Mouse (Mus musculus): ENCODE data around the gene Frmd4a.

The Frmd4a gene

DNA sequence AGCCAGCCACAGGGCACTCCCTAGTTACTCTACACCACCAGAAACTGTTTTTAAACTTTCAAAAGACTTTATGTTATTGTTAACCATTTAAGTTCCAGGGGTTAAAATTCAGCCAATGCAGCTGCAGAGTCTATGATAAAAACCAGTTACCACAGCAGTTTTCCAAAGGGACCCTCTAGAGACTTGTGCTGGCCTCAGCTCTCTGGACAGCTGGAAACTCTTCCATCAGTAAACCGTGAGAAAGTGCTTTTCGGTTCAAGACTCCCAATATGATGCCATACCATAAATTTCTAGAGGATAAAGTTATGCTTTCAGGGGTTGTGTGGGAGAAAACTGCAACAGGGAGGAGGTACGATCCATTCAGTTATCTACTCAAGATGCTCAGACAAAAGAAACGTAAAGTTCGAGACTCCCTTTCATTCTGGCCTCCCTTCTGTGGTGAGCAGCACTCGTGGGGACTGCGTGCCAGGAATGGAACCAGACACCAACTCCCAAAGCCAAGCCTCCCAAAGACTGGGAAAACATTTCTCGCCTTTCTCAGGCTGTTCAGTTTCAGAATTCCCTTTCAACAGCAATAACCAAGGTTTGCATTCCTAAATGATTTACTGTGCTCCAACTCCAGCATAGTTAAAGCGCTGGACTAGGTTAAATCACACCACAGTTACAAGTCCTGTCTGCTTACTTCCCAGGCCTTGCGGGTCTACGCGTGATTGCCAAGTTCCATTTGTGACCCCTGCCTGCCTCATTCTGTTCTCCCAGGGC, 603.3 kb downstream of the Frmd4a start:
- DNase-seq (ENCODE audit: low spot score) = no peak

DNA sequence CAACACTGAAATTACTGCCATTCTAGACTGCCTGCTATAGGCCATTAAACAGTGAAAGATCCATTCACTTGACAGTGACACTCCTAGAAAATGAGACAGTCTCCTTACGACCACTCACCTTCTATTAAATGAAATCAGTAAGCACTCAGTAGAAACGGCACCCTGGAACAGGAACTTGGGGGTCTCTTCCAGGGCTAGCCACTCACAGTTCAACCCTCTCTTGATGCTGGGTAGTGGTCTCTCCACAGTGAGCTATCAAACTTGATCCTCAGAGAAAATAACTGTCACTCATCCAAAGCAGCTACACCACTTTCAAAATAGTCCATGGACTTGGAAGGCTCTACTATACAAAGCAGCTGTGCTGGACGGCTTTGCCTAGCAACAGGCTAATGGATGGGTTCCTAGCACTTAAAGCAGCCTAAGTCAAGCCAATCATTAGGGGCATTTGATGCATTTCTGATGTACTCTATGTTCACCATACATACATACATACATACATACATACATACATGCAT, 604.0 kb downstream of the Frmd4a start:
- no peak for DNase-seq (ENCODE audit: low spot score)

GRCm38 (mm10) chr2:4626911-4627310, 609.4 kb downstream of the Frmd4a start:
- DNase-seq (ENCODE audit: low spot score) = no peak

- no peak for DNase-seq (ENCODE audit: low spot score)
Measured at GRCm38 (mm10) chr2:4628920-4629319, 611.4 kb downstream of the Frmd4a start.

GRCm38 (mm10) chr2:4629470-4629869, 612.0 kb downstream of the Frmd4a start:
- no peak for DNase-seq (ENCODE audit: low spot score)

DNA sequence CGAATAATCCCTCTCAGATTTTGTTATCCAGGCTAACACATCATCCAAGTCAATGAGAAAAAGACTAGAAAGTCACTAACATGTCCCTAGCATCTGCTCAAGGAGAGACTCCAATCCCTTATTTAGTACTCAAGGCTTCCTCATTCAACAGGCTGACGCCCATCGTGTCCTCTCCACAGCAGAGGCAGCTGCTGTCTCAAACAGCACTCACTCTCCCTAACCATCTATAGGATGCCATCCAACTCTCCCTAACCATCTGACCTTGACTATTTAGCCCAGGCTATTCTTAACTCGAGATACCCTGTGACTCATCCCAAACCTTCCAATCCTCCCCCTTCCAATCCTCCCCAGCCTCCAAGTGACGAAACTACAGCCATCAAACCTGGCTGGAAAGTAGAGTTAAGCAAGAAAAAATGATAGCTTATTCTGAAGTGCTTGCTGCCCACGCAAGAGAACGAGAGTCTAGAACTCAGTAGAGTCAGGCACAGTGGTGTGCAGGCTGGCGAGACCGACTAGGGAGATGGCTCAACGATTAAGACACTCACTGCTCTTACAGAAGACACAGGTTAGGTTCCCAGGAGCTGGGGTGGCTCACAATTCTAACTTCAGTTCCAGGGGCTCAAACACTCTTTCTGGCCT, 612.8 kb downstream of the Frmd4a start:
- no peak for DNase-seq (ENCODE audit: low spot score)

GRCm38 (mm10) chr2:4635804-4636203, 618.3 kb downstream of the Frmd4a start:
- no peak for DNase-seq (ENCODE audit: low spot score)

- peak; percentile 12 for DNase-seq (ENCODE audit: low spot score)
Measured at GRCm38 (mm10) chr2:4636656-4637055, 619.1 kb downstream of the Frmd4a start.

GRCm38 (mm10) chr2:4638189-4638588, 620.7 kb downstream of the Frmd4a start:
- DNase-seq (ENCODE audit: low spot score) = no peak

DNA sequence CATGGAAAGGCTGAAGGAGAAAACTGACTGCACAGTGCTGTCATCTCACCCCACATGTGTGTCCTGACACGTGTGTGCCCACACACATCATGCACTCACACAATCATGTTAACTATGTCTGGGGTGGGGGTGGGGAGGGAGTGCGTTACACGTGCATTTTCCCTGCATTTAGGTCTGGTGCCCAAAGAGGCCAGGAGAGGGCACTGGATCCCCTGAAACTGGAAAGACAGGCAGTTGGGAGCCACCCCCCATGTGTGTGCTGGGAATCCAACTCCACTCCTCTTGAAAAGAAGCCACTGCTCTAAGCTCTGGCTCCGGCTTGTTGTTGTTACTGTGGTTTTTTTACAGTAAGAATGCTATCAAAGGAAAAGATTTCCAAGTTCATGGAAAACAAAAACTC, 627.5 kb downstream of the Frmd4a start:
- DNase-seq (ENCODE audit: low spot score) = no peak

GRCm38 (mm10) chr2:4648094-4648493, 630.6 kb downstream of the Frmd4a start:
- DNase-seq (ENCODE audit: low spot score) = no peak

GRCm38 (mm10) chr2:4649646-4650045, 632.1 kb downstream of the Frmd4a start:
- no peak for DNase-seq (ENCODE audit: low spot score)

DNA sequence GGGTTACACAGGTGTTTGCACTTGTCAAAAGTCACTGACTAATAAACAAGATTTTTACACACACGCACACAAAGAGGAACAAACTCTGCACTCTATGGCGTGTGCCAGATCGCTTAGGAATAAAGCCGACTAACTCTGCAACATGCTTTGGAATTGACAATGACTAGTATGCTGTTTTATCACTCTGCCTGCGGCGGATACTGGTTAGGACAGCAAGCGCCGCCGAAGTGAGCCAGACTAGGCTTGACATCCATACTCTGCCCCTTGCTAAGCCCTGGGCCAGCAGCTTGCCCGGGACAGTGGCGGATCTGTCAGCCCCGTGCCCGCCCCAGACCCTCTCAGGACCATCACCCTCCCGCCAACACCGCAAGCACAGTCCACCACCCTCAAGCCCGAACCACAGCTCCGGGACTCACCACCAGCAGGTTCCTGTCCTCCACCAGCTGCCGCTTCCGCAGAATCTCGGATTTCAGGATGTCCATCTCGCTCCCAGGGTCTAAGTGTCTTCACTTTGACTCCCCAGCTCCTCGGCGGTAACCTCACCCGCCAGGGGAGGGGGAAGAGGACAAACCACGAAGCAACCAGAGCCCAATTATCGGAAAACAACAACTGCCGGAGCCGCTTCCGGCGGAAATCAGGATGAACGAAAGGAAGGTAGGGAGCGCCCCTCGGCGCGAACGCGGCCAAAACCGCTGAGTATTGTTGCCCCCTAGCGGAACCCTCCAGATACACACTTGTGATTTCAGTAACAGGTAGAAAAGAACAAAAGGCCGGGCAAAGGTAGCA, 634.2 kb downstream of the Frmd4a start, which contains the start of gene Prpf18:
Gene Prpf18, minus strand, starts transcription at position 614 of the 786 bp plus-strand sequence.
- DNase-seq (ENCODE audit: low spot score) = peak; percentile 69

- DNase-seq (ENCODE audit: low spot score) = no peak
Measured at GRCm38 (mm10) chr2:4660677-4661076, 643.2 kb downstream of the Frmd4a start.
